Mouse (Mus musculus): ENCODE data around the gene Vdr. TPM values are rescaled to one million over a fixed set of nuclear protein-coding genes. Genes with fewer than 3 reads are reported as not detected.

The Vdr gene
- polyA plus RNA-seq (2012; rRNA removed), result 0.11 and 0.16 TPM in 2 replicates

DNA sequence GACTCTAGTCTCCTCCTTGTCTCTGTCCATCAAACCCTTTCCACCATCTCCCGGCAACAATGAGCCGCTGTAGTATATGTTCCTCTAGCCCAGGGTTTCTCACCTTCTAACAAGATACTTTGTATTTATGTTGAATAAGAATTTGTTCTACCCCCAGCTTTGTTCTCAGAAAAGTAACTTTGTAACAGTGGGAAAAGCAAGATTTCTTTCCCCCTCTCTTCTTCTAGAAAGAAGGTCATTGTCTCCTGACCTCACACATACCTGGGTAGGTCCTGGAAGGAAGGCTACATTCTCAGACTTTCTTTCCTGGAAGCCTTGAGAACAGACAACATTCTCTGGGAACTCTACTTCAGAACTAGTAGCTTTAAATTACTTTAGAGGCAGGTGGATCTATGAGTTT is at the start of gene Vdr:
Gene Vdr (minus strand): TSS at position 101 of the 400 bp plus-strand sequence.

DNA sequence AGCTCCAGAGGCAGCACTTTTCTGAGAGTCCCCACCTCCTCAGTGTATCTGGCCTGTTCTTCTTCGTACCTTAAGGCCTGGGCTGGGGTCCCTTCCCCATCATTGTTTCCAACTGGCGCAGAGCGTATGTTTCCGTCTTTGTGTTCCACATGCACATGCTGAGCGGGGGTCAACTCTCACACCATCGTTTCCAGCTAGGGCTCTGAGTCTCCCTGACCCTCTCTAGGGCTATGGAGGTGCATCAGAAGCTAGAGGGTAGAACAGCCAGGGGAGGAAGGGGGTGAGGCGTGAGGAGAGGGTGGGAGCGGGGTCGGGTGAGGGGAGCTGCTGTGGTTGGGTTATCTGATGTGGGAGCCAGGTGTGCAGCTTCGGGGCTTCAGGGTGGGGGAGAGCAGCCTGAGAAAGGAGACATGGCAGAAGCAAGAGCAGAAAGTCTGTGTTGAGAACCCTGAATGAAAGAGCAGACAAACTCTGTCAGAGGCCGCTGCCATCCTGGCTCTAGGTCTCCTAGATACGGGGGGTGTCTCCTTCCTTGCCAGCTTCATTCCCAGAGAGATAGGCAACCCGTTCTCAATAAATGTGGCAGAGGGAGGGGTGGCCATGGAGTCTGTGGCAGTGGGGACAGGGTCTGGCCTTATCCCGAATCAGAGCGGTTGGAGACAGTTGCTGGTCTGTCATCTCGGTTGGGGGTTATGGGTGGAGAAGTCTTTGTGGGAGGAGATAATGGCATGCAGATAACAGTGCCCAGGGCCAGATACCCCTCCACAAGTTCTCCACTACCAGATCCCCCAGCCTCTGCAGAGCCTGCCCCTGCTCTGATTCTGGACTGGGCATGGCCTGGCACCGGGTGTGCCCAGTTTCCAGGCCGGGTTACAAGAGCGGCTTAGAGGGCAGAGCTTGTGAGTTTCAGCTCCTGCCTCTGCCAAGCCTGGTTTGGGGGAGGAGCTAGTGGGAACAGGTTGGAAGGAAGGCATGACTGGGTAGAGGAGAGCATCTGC is 66.1 kb downstream of the Vdr start, which contains the start of gene Hdac7:
Gene Hdac7 (minus strand): TSS at position 466 of the 998 bp plus-strand sequence.

Other genes starting within 250 kb of the Vdr start
- gene Rpap3, start 204.8 kb downstream of the Vdr start, polyA plus RNA-seq (2012; rRNA removed), result 8.0 and 8.3 TPM in 2 replicates
- gene Endou, start 179.3 kb downstream of the Vdr start, polyA plus RNA-seq (2012; rRNA removed), result 0.01 and 0.03 TPM in 2 replicates
- gene Rapgef3, start 142.7 kb downstream of the Vdr start, polyA plus RNA-seq (2012; rRNA removed), result 1.9 and 2.3 TPM in 2 replicates
- gene Slc48a1, start 132.1 kb downstream of the Vdr start, polyA plus RNA-seq (2012; rRNA removed), result 29.0 and 36.7 TPM in 2 replicates
- gene Hdac7, start 66.1 kb downstream of the Vdr start, polyA plus RNA-seq (2012; rRNA removed), result 8.0 and 8.1 TPM in 2 replicates
- 9.4 and 10.8 TPM in 2 replicates for gene Tmem106c, start 53.6 kb upstream of the Vdr start, polyA plus RNA-seq (2012; rRNA removed)
- gene Col2a1, start 94.1 kb upstream of the Vdr start, polyA plus RNA-seq (2012; rRNA removed), result 0.08 and 0.26 TPM in 2 replicates
- 22.1 and 23.5 TPM in 2 replicates for gene Pfkm, start 182.0 kb upstream of the Vdr start, polyA plus RNA-seq (2012; rRNA removed)
- gene Senp1, start 183.1 kb upstream of the Vdr start, polyA plus RNA-seq (2012; rRNA removed), result 10.4 and 11.8 TPM in 2 replicates